Mouse (Mus musculus) right cerebral cortex, postnatal 10 days (tissue): ENCODE data around the gene Lpar1.
A peak's percentile ranks its signal among the peaks of the same experiment; 100 is the strongest.
"Not testable (repeated sequence)": the region's sequence is repeated elsewhere in the genome, so short reads cannot be mapped to it uniquely, and the experiment has no call there.

Source experiments
- DNase-seq, 2 experiments: peaks; one replicate each; pipeline ENCODE4 v3.0.0; 2021; ENCODE audit warnings: low spot score in 2 of 2

The Lpar1 gene

GRCm38 (mm10) chr4:58545888-58546432 lies 7.7 kb downstream of the Lpar1 start:
- DNase-seq = no peak

- no peak for DNase-seq
Measured at GRCm38 (mm10) chr4:58543171-58543570, 10.5 kb downstream of the Lpar1 start.

- DNase-seq = not testable (repeated sequence)
Measured at GRCm38 (mm10) chr4:58542656-58543055, 11.0 kb downstream of the Lpar1 start.

- no peak for DNase-seq
Measured at GRCm38 (mm10) chr4:58540841-58541240, 12.9 kb downstream of the Lpar1 start.

- DNase-seq = no peak
Measured at GRCm38 (mm10) chr4:58540385-58540784, 13.3 kb downstream of the Lpar1 start.

GRCm38 (mm10) chr4:58538696-58539095 lies 15.0 kb downstream of the Lpar1 start:
- DNase-seq = no peak

- no peak for DNase-seq
Measured at GRCm38 (mm10) chr4:58535754-58536153, 17.9 kb downstream of the Lpar1 start.

GRCm38 (mm10) chr4:58534726-58535350 lies 18.9 kb downstream of the Lpar1 start:
- DNase-seq = no peak

GRCm38 (mm10) chr4:58534141-58534571 lies 19.5 kb downstream of the Lpar1 start:
- DNase-seq = no peak

GRCm38 (mm10) chr4:58533519-58533918 lies 20.2 kb downstream of the Lpar1 start:
- no peak for DNase-seq

- no peak for DNase-seq
Measured at GRCm38 (mm10) chr4:58532326-58532725, 21.4 kb downstream of the Lpar1 start.

GRCm38 (mm10) chr4:58530706-58531105 lies 23.0 kb downstream of the Lpar1 start:
- no peak for DNase-seq

- DNase-seq = no peak
Measured at GRCm38 (mm10) chr4:58530279-58530678, 23.4 kb downstream of the Lpar1 start.

- no peak for DNase-seq
Measured at GRCm38 (mm10) chr4:58527852-58528251, 25.8 kb downstream of the Lpar1 start.

- DNase-seq = no peak
Measured at GRCm38 (mm10) chr4:58521137-58521536, 32.6 kb downstream of the Lpar1 start.

GRCm38 (mm10) chr4:58520531-58520930 lies 33.2 kb downstream of the Lpar1 start:
- DNase-seq = no peak

- no peak for DNase-seq
Measured at GRCm38 (mm10) chr4:58519891-58520290, 33.8 kb downstream of the Lpar1 start.

GRCm38 (mm10) chr4:58518215-58518988 lies 35.3 kb downstream of the Lpar1 start:
- no peak for DNase-seq

GRCm38 (mm10) chr4:58516810-58517209 lies 36.9 kb downstream of the Lpar1 start:
- no peak for DNase-seq

GRCm38 (mm10) chr4:58516221-58516620 lies 37.5 kb downstream of the Lpar1 start:
- DNase-seq = no peak

- DNase-seq = no peak
Measured at GRCm38 (mm10) chr4:58511554-58511953, 42.1 kb downstream of the Lpar1 start.

- peak; percentile 44 to 46 for DNase-seq
Measured at GRCm38 (mm10) chr4:58508833-58509232, 44.9 kb downstream of the Lpar1 start.

GRCm38 (mm10) chr4:58507536-58507935 lies 46.2 kb downstream of the Lpar1 start:
- no peak for DNase-seq
